Mouse (Mus musculus): ENCODE data around the gene Abcb5. TPM values are rescaled to one million over a fixed set of nuclear protein-coding genes. Genes with fewer than 3 reads are reported as not detected.

Gene Abcb5
- total and polyA plus RNA-seq, 3 experiments, result not detected

Other genes with a start within 250 kb of the Abcb5 start
- not detected in 2 replicates for gene Sp8, start 120.1 kb downstream of the Abcb5 start, total RNA-seq (2012; rRNA removed)
- gene Sp8, start 120.1 kb downstream of the Abcb5 start, total RNA-seq (2014; rRNA removed), result not detected in 2 replicates
- gene Sp8, start 120.1 kb downstream of the Abcb5 start, polyA plus RNA-seq (2012; ENCODE audit: insufficient read length, low read depth), result not detected in 2 replicates